Mouse (Mus musculus): ENCODE measurements around the gene Disp1.

DNA sequence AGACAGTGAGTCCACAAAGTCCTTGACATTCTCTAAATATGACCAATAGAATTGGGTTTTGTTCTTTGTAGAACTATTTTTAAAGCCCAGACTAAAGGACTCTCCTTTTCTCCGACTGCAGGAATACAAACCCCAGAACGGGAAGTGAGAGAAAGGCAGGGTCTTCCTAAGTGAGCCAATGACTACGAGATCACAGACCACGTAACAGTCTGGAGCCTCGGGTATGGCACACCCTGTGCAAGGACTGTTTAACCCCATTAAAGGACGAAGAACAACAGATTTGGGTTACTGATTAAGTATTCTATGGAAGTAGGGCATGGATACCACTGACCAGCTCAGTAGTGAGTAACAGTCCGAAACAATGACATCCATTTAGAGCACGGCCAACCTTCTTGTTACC, 46.1 kb downstream of the Disp1 start:
- TF ChIP-seq TAL1 (IDR thresholded peaks at IDR 0.05; ENCODE audit: low read length): no peak
- no peak for TF ChIP-seq GATA1 (IDR thresholded peaks at IDR 0.05; ENCODE audit: low read length)
